Mouse (Mus musculus): ENCODE measurements around the gene Vamp1. TPM values are rescaled to one million over a fixed set of nuclear protein-coding genes. Genes with fewer than 3 reads are reported as not detected.
A peak's percentile ranks its signal among the peaks of the same experiment; 100 is the strongest.

Gene Vamp1
- polyA plus RNA-seq, 1 experiment from 2014 or later = 2.6 TPM

- no peak for ATAC-seq (ENCODE audit: insufficient number of reproducible peaks, insufficient read depth, low FRiP score, low read depth)
- WGBS = 72% methylated on average over 5 of the region's 5 CpGs
- H3K27ac ChIP-seq (replicated peaks in 1 of 2; ENCODE audit: control insufficient read depth in 1 of 2, insufficient read depth in 1 of 2, low read depth in 2 of 2, low read length in 2 of 2) = no peak overlapping the region
- H3K4me3 ChIP-seq (ENCODE audit: control insufficient read depth in 1 of 2, insufficient read depth in 1 of 2, low read depth in 1 of 2, low read length in 2 of 2) = no peak overlapping the region
- no peak overlapping the region for H3K4me2 ChIP-seq (ENCODE audit: low read length)
- peaks cover 12% of the 10 kb centered on the region; the same call in 1 of the 2 replicates for H3K36me3 ChIP-seq (ENCODE audit: control insufficient read depth, insufficient read depth, low read length)
- H3K27me3 ChIP-seq (ENCODE audit: control insufficient read depth, insufficient read depth, low read length) = no peaks in the 10 kb centered on the region
- H3K9me3 ChIP-seq (ENCODE audit: control insufficient read depth, low read length) = no peaks in the 10 kb centered on the region
- no peak overlapping the region for H3K9ac ChIP-seq (ENCODE audit: low read length)
- peaks cover 0 to 5% of the 10 kb centered on the region in 2 experiments; a peak in 3 of 4 replicates for H3K4me1 ChIP-seq (ENCODE audit: control insufficient read depth in 2 of 2, insufficient read depth in 2 of 2, low read length in 2 of 2)
These were observed 10.3 kb downstream of the Vamp1 start for GRCm38 (mm10) chr6:125225518-125226115.

GRCm38 (mm10) chr6:125230571-125230970, 15.2 kb downstream of the Vamp1 start:
- H3K4me3 ChIP-seq (ENCODE audit: control insufficient read depth in 1 of 2, insufficient read depth in 1 of 2, low read depth in 1 of 2, low read length in 2 of 2) = no peak overlapping the region
- H3K27me3 ChIP-seq (ENCODE audit: control insufficient read depth, insufficient read depth, low read length) = no peaks in the 10 kb centered on the region
- H3K4me2 ChIP-seq (ENCODE audit: low read length) = peak overlapping the region; percentile 96
- H3K9ac ChIP-seq (ENCODE audit: low read length) = peak overlapping the region; percentile 30; the same call in 1 of the 2 replicates
- peaks cover 16 to 21% of the 10 kb centered on the region in 2 experiments for H3K4me1 ChIP-seq (ENCODE audit: control insufficient read depth in 2 of 2, insufficient read depth in 2 of 2, low read length in 2 of 2)
- no peaks in the 10 kb centered on the region for H3K9me3 ChIP-seq (ENCODE audit: control insufficient read depth, low read length)
- H3K27ac ChIP-seq (replicated peaks in 1 of 2; ENCODE audit: control insufficient read depth in 1 of 2, insufficient read depth in 1 of 2, low read depth in 2 of 2, low read length in 2 of 2) = no peak overlapping the region; a peak in 1 of 4 replicates
- 53% methylated on average over 9 of the region's 9 CpGs for WGBS
- H3K36me3 ChIP-seq (ENCODE audit: control insufficient read depth, insufficient read depth, low read length) = no peaks in the 10 kb centered on the region
- ATAC-seq (ENCODE audit: insufficient number of reproducible peaks, insufficient read depth, low FRiP score, low read depth) = no peak

GRCm38 (mm10) chr6:125231117-125232044, 16.0 kb downstream of the Vamp1 start, which contains the start of gene Tapbpl:
Tapbpl (minus strand) TSS chr6:125231860.
- Histone ChIP-seq H3K27ac (replicated peaks in 1 of 2; ENCODE audit: control insufficient read depth in 1 of 2, insufficient read depth in 1 of 2, low read depth in 2 of 2, low read length in 2 of 2) (peak within 1 kb of the TSS; percentile 80 to 85), H3K4me3 (ENCODE audit: control insufficient read depth in 1 of 2, insufficient read depth in 1 of 2, low read depth in 1 of 2, low read length in 2 of 2) (peak within 1 kb of the TSS; percentile 59 to 82), H3K9ac (ENCODE audit: low read length) (peak within 1 kb of the TSS; percentile 86), H3K4me1 (ENCODE audit: control insufficient read depth in 2 of 2, insufficient read depth in 2 of 2, low read length in 2 of 2) (peaks cover 16 to 21% of the 10 kb centered on the region in 2 experiments), H3K4me2 (ENCODE audit: low read length) (peak within 1 kb of the TSS; percentile 96), H3K9me3 (ENCODE audit: control insufficient read depth, low read length) (no peaks in the 10 kb centered on the region), H3K36me3 (ENCODE audit: control insufficient read depth, insufficient read depth, low read length) (no peaks in the 10 kb centered on the region), H3K27me3 (ENCODE audit: control insufficient read depth, insufficient read depth, low read length) (no peaks in the 10 kb centered on the region)
- ATAC-seq (ENCODE audit: insufficient number of reproducible peaks, insufficient read depth, low FRiP score, low read depth) = peak; percentile 44; the same call in 1 of the 2 replicates
- WGBS = 1% methylated on average over 16 of the region's 16 CpGs

- 48% methylated on average over 4 of the region's 4 CpGs for WGBS
- Histone ChIP-seq H3K27ac (replicated peaks in 1 of 2; ENCODE audit: control insufficient read depth in 1 of 2, insufficient read depth in 1 of 2, low read depth in 2 of 2, low read length in 2 of 2) (peak overlapping the region; percentile 80 to 85), H3K9me3 (ENCODE audit: control insufficient read depth, low read length) (no peaks in the 10 kb centered on the region), H3K4me2 (ENCODE audit: low read length) (peak overlapping the region; percentile 96), H3K4me1 (ENCODE audit: control insufficient read depth in 2 of 2, insufficient read depth in 2 of 2, low read length in 2 of 2) (peaks cover 16 to 21% of the 10 kb centered on the region in 2 experiments), H3K9ac (ENCODE audit: low read length) (peak overlapping the region; percentile 86), H3K4me3 (ENCODE audit: control insufficient read depth in 1 of 2, insufficient read depth in 1 of 2, low read depth in 1 of 2, low read length in 2 of 2) (peak overlapping the region; percentile 59 to 82), H3K36me3 (ENCODE audit: control insufficient read depth, insufficient read depth, low read length) (no peaks in the 10 kb centered on the region), H3K27me3 (ENCODE audit: control insufficient read depth, insufficient read depth, low read length) (no peaks in the 10 kb centered on the region)
- no peak for ATAC-seq (ENCODE audit: insufficient number of reproducible peaks, insufficient read depth, low FRiP score, low read depth)
These were observed 16.7 kb downstream of the Vamp1 start for GRCm38 (mm10) chr6:125232045-125232437.

- ATAC-seq (ENCODE audit: insufficient number of reproducible peaks, insufficient read depth, low FRiP score, low read depth) = no peak
- Histone ChIP-seq H3K27ac (replicated peaks in 1 of 2; ENCODE audit: control insufficient read depth in 1 of 2, insufficient read depth in 1 of 2, low read depth in 2 of 2, low read length in 2 of 2) (peak overlapping the region in 1 of 2 experiments; percentile 80; a peak in 2 of 4 replicates), H3K36me3 (ENCODE audit: control insufficient read depth, insufficient read depth, low read length) (no peaks in the 10 kb centered on the region), H3K9ac (ENCODE audit: low read length) (no peak overlapping the region), H3K4me2 (ENCODE audit: low read length) (peak overlapping the region; percentile 96), H3K4me3 (ENCODE audit: control insufficient read depth in 1 of 2, insufficient read depth in 1 of 2, low read depth in 1 of 2, low read length in 2 of 2) (no peak overlapping the region), H3K4me1 (ENCODE audit: control insufficient read depth in 2 of 2, insufficient read depth in 2 of 2, low read length in 2 of 2) (peaks cover 16 to 21% of the 10 kb centered on the region in 2 experiments), H3K9me3 (ENCODE audit: control insufficient read depth, low read length) (no peaks in the 10 kb centered on the region), H3K27me3 (ENCODE audit: control insufficient read depth, insufficient read depth, low read length) (no peaks in the 10 kb centered on the region)
- WGBS = 67% methylated on average over 6 of the region's 6 CpGs
These were observed 17.2 kb downstream of the Vamp1 start for GRCm38 (mm10) chr6:125232516-125232915.

GRCm38 (mm10) chr6:125233816-125234519, 18.6 kb downstream of the Vamp1 start:
- Histone ChIP-seq H3K4me2 (ENCODE audit: low read length) (peak overlapping the region; percentile 31; the same call in 1 of the 2 replicates), H3K4me3 (ENCODE audit: control insufficient read depth in 1 of 2, insufficient read depth in 1 of 2, low read depth in 1 of 2, low read length in 2 of 2) (no peak overlapping the region), H3K27ac (replicated peaks in 1 of 2; ENCODE audit: control insufficient read depth in 1 of 2, insufficient read depth in 1 of 2, low read depth in 2 of 2, low read length in 2 of 2) (peak overlapping the region; percentile 47 to 51; a peak in 2 of 4 replicates), H3K27me3 (ENCODE audit: control insufficient read depth, insufficient read depth, low read length) (no peaks in the 10 kb centered on the region), H3K9me3 (ENCODE audit: control insufficient read depth, low read length) (no peaks in the 10 kb centered on the region), H3K36me3 (ENCODE audit: control insufficient read depth, insufficient read depth, low read length) (no peaks in the 10 kb centered on the region), H3K9ac (ENCODE audit: low read length) (peak overlapping the region; percentile 25; the same call in 1 of the 2 replicates), H3K4me1 (ENCODE audit: control insufficient read depth in 2 of 2, insufficient read depth in 2 of 2, low read length in 2 of 2) (peaks cover 16 to 21% of the 10 kb centered on the region in 2 experiments)
- no peak for ATAC-seq (ENCODE audit: insufficient number of reproducible peaks, insufficient read depth, low FRiP score, low read depth)
- 40% methylated on average over 7 of the region's 7 CpGs for WGBS

GRCm38 (mm10) chr6:125234520-125234828, 19.1 kb downstream of the Vamp1 start:
- Histone ChIP-seq H3K4me2 (ENCODE audit: low read length) (peak overlapping the region; percentile 31), H3K27me3 (ENCODE audit: control insufficient read depth, insufficient read depth, low read length) (no peaks in the 10 kb centered on the region), H3K4me3 (ENCODE audit: control insufficient read depth in 1 of 2, insufficient read depth in 1 of 2, low read depth in 1 of 2, low read length in 2 of 2) (no peak overlapping the region), H3K9me3 (ENCODE audit: control insufficient read depth, low read length) (no peaks in the 10 kb centered on the region), H3K9ac (ENCODE audit: low read length) (peak overlapping the region; percentile 25; the same call in 1 of the 2 replicates), H3K36me3 (ENCODE audit: control insufficient read depth, insufficient read depth, low read length) (no peaks in the 10 kb centered on the region), H3K4me1 (ENCODE audit: control insufficient read depth in 2 of 2, insufficient read depth in 2 of 2, low read length in 2 of 2) (peaks cover 16 to 21% of the 10 kb centered on the region in 2 experiments), H3K27ac (replicated peaks in 1 of 2; ENCODE audit: control insufficient read depth in 1 of 2, insufficient read depth in 1 of 2, low read depth in 2 of 2, low read length in 2 of 2) (peak overlapping the region; percentile 28 to 51; a peak in 1 of 4 replicates)
- WGBS = 60% methylated on average over 5 of the region's 5 CpGs
- ATAC-seq (ENCODE audit: insufficient number of reproducible peaks, insufficient read depth, low FRiP score, low read depth) = no peak
